Mouse (Mus musculus) lung, embryonic 16.5 days (tissue): Measurements from ENCODE around the gene Lfng. TPM values are rescaled to one million over a fixed set of nuclear protein-coding genes. Genes with fewer than 3 reads are reported as not detected.
A peak's percentile ranks its signal among the peaks of the same experiment; 100 is the strongest.

Experiments used
- ATAC-seq: fragments of 200-750 bp; cut with Nextera tagmentation; 2 replicates; pipeline ENCODE4 v1.8.0; 2017; ENCODE audit warnings: low read depth, mild to moderate bottlenecking, moderate library complexity
- H3K27ac ChIP-seq: fragments of 300-500 bp; sonication (generic); 2 replicates; pipeline ENCODE4 v1.5.1; 2014; ENCODE audit warnings: mild to moderate bottlenecking, control low read depth, low read length
- H3K27me3 ChIP-seq: fragments of 300-500 bp; sonication (generic); 2 replicates; pipeline ENCODE4 v1.6.1; 2014; ENCODE audit warnings: low read depth, low read length, mixed read lengths; ENCODE audit not compliant: control insufficient read depth, insufficient read depth
- H3K36me3 ChIP-seq: fragments of 300-500 bp; sonication (generic); 2 replicates; pipeline ENCODE4 v1.6.1; 2014; ENCODE audit warnings: low read length; ENCODE audit not compliant: control insufficient read depth, insufficient read depth
- H3K4me1 ChIP-seq: fragments of 300-500 bp; sonication (generic); replicated peaks from 2 replicates; pipeline ENCODE4 v1.6.1; 2014; ENCODE audit warnings: low read length, mixed read lengths; ENCODE audit not compliant: control insufficient read depth, insufficient read depth
- H3K4me2 ChIP-seq: fragments of 300-500 bp; sonication (generic); 2 replicates; pipeline ENCODE4 v1.6.1; 2014; ENCODE audit warnings: low read depth, low read length, control low read depth
- H3K4me3 ChIP-seq: fragments of 300-500 bp; sonication (generic); 2 replicates; pipeline ENCODE4 v1.5.1; 2014; ENCODE audit warnings: mild to moderate bottlenecking, low read length, control low read depth
- H3K9ac ChIP-seq: fragments of 300-500 bp; sonication (generic); 2 replicates; pipeline ENCODE4 v1.6.1; 2014; ENCODE audit warnings: low read length, control low read depth
- H3K9me3 ChIP-seq: fragments of 300-500 bp; sonication (generic); 2 replicates; pipeline ENCODE4 v1.6.1; 2016; ENCODE audit warnings: low read length; ENCODE audit not compliant: control insufficient read depth
- WGBS: fragments of 180-500 bp; shearing (Covaris S2); extraction: QIAGEN DNeasy Blood & Tissue Kit; methylation state at CpG from one replicate; pipeline ENCODE4 v1.1.7; 2014; 5-methylcytosine and 5-hydroxymethylcytosine counted together
- polyA plus RNA-seq: library from polyadenylated mRNA; unstranded; fragments of >200 nt; fragmentation: Nextera tagmentation; extraction: Ambion mirVana; gene quantifications from 2 replicates; pipeline ENCODE4 v1.2.1, GENCODE M21; 2015

Lfng gene
- polyA plus RNA-seq, 1 experiment from 2014 or later, result 24.9 TPM

GRCm38 (mm10) chr5:140569032-140569595, 38.0 kb upstream of the Lfng start:
- H3K9ac ChIP-seq, result no peak overlapping the region
- 82% methylated on average over 16 of the region's 16 CpGs for WGBS
- H3K27ac ChIP-seq, result no peak overlapping the region
- no peaks in the 10 kb centered on the region for H3K9me3 ChIP-seq
- H3K4me1 ChIP-seq, result peaks cover 14% of the 10 kb centered on the region
- no peak for ATAC-seq
- H3K4me3 ChIP-seq, result no peak overlapping the region
- H3K4me2 ChIP-seq, result no peak overlapping the region
- no peaks in the 10 kb centered on the region for H3K27me3 ChIP-seq
- no peaks in the 10 kb centered on the region for H3K36me3 ChIP-seq

GRCm38 (mm10) chr5:140570223-140570870, 36.8 kb upstream of the Lfng start:
- Histone ChIP-seq H3K4me2 (no peak overlapping the region), H3K36me3 (no peaks in the 10 kb centered on the region), H3K27me3 (no peaks in the 10 kb centered on the region), H3K9me3 (no peaks in the 10 kb centered on the region), H3K27ac (no peak overlapping the region), H3K4me1 (peaks cover 14% of the 10 kb centered on the region), H3K9ac (no peak overlapping the region), H3K4me3 (no peak overlapping the region)
- no peak for ATAC-seq
- WGBS, result 88% methylated on average over 13 of the region's 13 CpGs

GRCm38 (mm10) chr5:140571201-140571600, 35.9 kb upstream of the Lfng start:
- Histone ChIP-seq H3K36me3 (no peaks in the 10 kb centered on the region), H3K4me3 (no peak overlapping the region), H3K27ac (no peak overlapping the region), H3K4me2 (no peak overlapping the region), H3K27me3 (no peaks in the 10 kb centered on the region), H3K9ac (no peak overlapping the region), H3K4me1 (peaks cover 14% of the 10 kb centered on the region), H3K9me3 (no peaks in the 10 kb centered on the region)
- ATAC-seq, result no peak
- 65% methylated on average over 4 of the region's 4 CpGs for WGBS

- no peak overlapping the region for H3K4me3 ChIP-seq
- no peaks in the 10 kb centered on the region for H3K27me3 ChIP-seq
- no peaks in the 10 kb centered on the region for H3K9me3 ChIP-seq
- no peak for ATAC-seq
- peaks cover 13% of the 10 kb centered on the region for H3K4me1 ChIP-seq
- no peak overlapping the region for H3K27ac ChIP-seq
- H3K36me3 ChIP-seq, result no peaks in the 10 kb centered on the region
- WGBS, result 59% methylated on average over 10 of the region's 10 CpGs
- no peak overlapping the region for H3K9ac ChIP-seq
- H3K4me2 ChIP-seq, result no peak overlapping the region
These were observed 35.4 kb upstream of the Lfng start for GRCm38 (mm10) chr5:140571673-140572072.

- Histone ChIP-seq H3K36me3 (no peaks in the 10 kb centered on the region), H3K9ac (no peak overlapping the region), H3K4me1 (peaks cover 7% of the 10 kb centered on the region), H3K27me3 (no peaks in the 10 kb centered on the region), H3K4me2 (no peak overlapping the region), H3K9me3 (no peaks in the 10 kb centered on the region), H3K4me3 (no peak overlapping the region), H3K27ac (no peak overlapping the region)
- 60% methylated on average over 6 of the region's 6 CpGs for WGBS
- ATAC-seq, result 0 out of 2 replicates have a peak, but pooled peaks have one; percentile 25
These were observed 34.5 kb upstream of the Lfng start for GRCm38 (mm10) chr5:140572611-140573010.

GRCm38 (mm10) chr5:140575381-140575866, 31.7 kb upstream of the Lfng start:
- Histone ChIP-seq H3K4me3 (no peak overlapping the region), H3K9ac (no peak overlapping the region), H3K27ac (no peak overlapping the region), H3K36me3 (no peaks in the 10 kb centered on the region), H3K27me3 (no peaks in the 10 kb centered on the region), H3K4me1 (no peaks in the 10 kb centered on the region), H3K4me2 (no peak overlapping the region), H3K9me3 (no peaks in the 10 kb centered on the region)
- WGBS, result 39% methylated on average over 5 of the region's 5 CpGs
- no peak for ATAC-seq

GRCm38 (mm10) chr5:140579221-140579620, 27.9 kb upstream of the Lfng start:
- Histone ChIP-seq H3K9me3 (no peaks in the 10 kb centered on the region), H3K9ac (no peak overlapping the region), H3K27me3 (no peaks in the 10 kb centered on the region), H3K4me2 (no peak overlapping the region), H3K4me3 (no peak overlapping the region), H3K27ac (no peak overlapping the region), H3K36me3 (no peaks in the 10 kb centered on the region), H3K4me1 (peaks cover 3% of the 10 kb centered on the region; the same call in 1 of the 2 replicates)
- no peak for ATAC-seq
- 58% methylated on average over 9 of the region's 9 CpGs for WGBS

GRCm38 (mm10) chr5:140579771-140580170, 27.3 kb upstream of the Lfng start:
- peaks cover 3% of the 10 kb centered on the region; the same call in 1 of the 2 replicates for H3K4me1 ChIP-seq
- no peak overlapping the region for H3K27ac ChIP-seq
- ATAC-seq, result no peak
- H3K36me3 ChIP-seq, result no peaks in the 10 kb centered on the region
- H3K27me3 ChIP-seq, result no peaks in the 10 kb centered on the region
- no peaks in the 10 kb centered on the region for H3K9me3 ChIP-seq
- H3K4me3 ChIP-seq, result no peak overlapping the region
- H3K4me2 ChIP-seq, result no peak overlapping the region
- 26% methylated on average over 6 of the region's 6 CpGs for WGBS
- no peak overlapping the region for H3K9ac ChIP-seq

- Histone ChIP-seq H3K9ac (no peak overlapping the region), H3K27ac (no peak overlapping the region), H3K27me3 (no peaks in the 10 kb centered on the region), H3K4me3 (no peak overlapping the region), H3K36me3 (no peaks in the 10 kb centered on the region), H3K4me2 (no peak overlapping the region), H3K4me1 (peaks cover 3% of the 10 kb centered on the region; the same call in 1 of the 2 replicates), H3K9me3 (no peaks in the 10 kb centered on the region)
- whole genome bisulfite sequencing, result 10% methylated on average over 5 of the region's 5 CpGs
- peak; percentile 78 for ATAC-seq
These were observed 25.6 kb upstream of the Lfng start for GRCm38 (mm10) chr5:140581569-140581968.
